Mouse (Mus musculus) liver, embryonic 14 days (tissue): Measurements from ENCODE around the gene Smarcd2. TPM values are rescaled to one million over a fixed set of nuclear protein-coding genes. Genes with fewer than 3 reads are reported as not detected.

Source experiments
- polyA plus RNA-seq: library from polyadenylated mRNA; depleted of rRNA; stranded (reverse); fragments of >200 nt; gene quantifications from 2 replicates; pipeline ENCODE4 v1.2.3, GENCODE M21; 2012; rRNA removed

Gene Smarcd2
- 34.1 and 35.7 TPM in 2 replicates for polyA plus RNA-seq

GRCm38 (mm10) chr11:106272644-106273310 is at the start of gene Smarcd2:
Gene Smarcd2 (minus strand): TSS chr11:106272972.

DNA sequence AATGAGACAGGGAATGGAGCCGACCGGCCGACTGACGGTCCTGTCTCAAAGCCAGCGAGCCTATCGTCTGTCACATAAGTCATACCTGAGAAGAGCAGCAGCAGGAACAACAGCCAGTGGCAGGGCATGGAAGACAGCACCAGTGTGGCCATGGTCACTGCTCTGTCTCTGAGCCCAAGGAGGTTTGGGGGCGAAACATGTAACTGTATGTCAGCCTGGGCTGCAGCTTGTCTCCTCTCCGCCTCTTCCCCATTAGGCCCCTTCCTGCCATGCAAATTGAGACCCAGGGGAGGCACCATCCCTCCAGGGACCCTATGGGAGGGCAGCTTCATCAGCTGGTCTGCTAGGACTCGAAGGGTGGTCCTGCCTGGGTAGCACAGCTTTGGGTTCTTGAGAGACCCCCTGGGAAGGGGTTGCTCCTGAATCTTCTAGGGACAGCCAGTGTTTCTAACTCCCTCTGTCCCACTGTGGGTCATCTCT is 41.6 kb upstream of the Smarcd2 start, which contains the start of gene Cd79b:
Gene Cd79b (minus strand): TSS at position 430 of the 480 bp plus-strand sequence.

GRCm38 (mm10) chr11:106301765-106302164 is 29.0 kb upstream of the Smarcd2 start, which contains the start of gene Gh:
Gene Gh (minus strand): TSS chr11:106301865.

DNA sequence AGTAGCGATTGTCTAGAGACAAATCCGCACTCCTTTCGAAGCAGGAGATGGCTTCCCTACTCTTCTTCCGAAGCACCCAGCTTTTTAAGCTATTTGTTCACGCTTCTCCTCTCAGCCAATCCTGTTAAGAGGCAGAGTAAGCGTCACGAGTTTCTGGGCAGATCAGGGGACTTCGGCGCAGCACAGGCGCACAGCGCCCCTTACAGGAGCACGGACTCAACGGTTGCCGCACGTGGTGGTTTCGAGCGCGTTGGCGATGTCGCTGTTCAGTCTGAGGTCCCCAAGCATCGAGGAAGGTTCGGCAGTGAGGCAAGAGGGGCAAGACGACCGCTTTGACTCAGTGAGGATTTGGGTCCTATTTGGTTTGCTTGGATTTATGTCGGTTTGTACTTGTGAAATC is 3.7 kb upstream of the Smarcd2 start, which contains the start of gene Tcam1:
Gene Tcam1 (plus strand): TSS at position 219 of the 400 bp plus-strand sequence.

GRCm38 (mm10) chr11:106255685-106256451 is 16.9 kb downstream of the Smarcd2 start, which contains the start of the genes Ftsj3 and Psmc5:
Gene Ftsj3 (minus strand): TSS chr11:106256079.
Gene Psmc5 (plus strand): TSS chr11:106256154.

DNA sequence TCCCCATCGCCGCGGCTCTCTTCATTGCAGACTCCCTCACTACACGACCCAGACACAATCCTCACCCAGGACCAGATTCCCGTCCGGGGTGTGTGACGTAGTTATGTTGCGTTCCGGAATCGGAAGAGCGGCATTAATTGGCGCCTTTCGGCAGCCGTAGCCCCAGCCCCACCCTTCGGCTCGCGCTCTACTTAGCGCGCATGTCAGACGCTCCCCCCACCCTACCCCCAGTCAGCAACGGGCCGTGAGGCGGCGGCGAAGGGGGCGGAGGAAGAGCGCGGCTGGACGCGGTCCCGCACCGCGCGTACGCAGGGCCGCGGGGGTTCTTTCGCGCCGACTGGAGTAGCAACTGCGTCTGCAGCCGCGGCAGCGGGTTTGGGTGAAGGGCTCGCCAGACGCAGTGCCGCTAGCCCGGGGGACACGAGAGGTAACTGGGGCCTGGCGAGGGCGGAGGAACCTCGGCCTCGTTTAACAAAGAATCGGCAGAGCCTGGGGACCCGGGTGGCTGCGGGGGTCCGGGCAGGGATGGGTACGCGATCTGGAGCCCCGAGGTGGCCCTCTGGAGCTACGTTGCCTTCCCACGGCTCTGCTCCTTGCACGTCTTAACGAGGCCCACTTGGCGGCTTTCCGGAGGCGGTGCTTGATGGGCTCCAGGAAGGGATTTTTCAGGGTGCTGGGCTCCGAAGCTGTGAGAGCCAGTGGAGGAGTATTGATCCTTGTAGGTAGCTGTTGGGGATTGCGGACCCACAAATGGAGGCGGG is 55.9 kb downstream of the Smarcd2 start, which contains the start of gene Ddx42:
Gene Ddx42 (plus strand): TSS at position 197 of the 761 bp plus-strand sequence.

DNA sequence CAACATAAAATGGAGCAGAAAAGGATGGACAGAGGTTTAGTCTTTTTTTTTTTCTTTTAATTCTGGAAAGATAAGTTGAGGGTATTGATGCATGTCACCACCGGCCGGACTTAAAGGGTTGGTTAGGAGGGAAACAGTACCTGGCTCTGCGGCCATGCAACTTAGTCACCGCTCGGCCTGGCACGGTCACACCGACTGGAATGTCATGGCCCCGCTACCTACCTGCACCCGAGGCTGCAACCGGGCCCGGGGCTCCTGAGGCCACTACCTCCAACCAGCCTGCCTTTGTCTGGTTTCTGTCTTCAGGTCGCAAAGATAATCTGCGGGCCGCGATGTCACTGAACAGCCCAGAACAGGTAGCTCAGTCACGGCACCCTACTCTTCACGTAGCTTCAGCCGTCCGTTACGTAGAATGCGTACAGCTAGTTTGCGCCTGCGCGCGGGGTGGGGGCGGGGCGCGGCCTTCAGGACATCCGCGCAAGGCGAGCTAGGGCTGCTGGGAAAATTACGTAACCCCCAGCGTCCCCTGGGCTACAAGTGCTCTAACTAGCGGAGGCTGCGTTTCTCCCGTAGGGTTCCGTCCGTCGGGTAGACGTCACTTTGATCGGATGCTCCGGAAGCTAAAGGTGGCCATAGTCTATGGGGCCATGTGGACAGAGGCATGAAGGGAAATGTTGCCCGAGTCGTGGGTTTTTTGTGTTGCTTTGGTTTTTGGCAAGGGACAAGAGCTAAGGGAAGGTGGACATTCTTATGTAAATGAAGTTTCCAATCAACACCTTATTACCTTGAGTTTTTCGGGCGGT is 56.6 kb downstream of the Smarcd2 start, which contains the start of gene Ccdc47:
Gene Ccdc47 (minus strand): TSS at position 418 of the 803 bp plus-strand sequence.

Other genes starting within 250 kb of the Smarcd2 start
- 15.1 and 16.7 TPM in 2 replicates for gene Dcaf7, start 236.1 kb downstream of the Smarcd2 start, polyA plus RNA-seq
- gene Taco1, start 206.9 kb downstream of the Smarcd2 start, polyA plus RNA-seq = 9.1 and 9.6 TPM in 2 replicates
- 5.1 and 6.2 TPM in 2 replicates for gene Map3k3, start 188.4 kb downstream of the Smarcd2 start, polyA plus RNA-seq
- gene Gm10840, start 112.1 kb downstream of the Smarcd2 start, polyA plus RNA-seq = not detected in 2 replicates
- gene Limd2, start 112.1 kb downstream of the Smarcd2 start, polyA plus RNA-seq = 23.6 and 28.2 TPM in 2 replicates
- 8.8 and 10.2 TPM in 2 replicates for gene Strada, start 70.8 kb downstream of the Smarcd2 start, polyA plus RNA-seq
- 21.0 and 21.5 TPM in 2 replicates for gene Ccdc47, start 56.6 kb downstream of the Smarcd2 start, polyA plus RNA-seq
- gene Ddx42, start 56.0 kb downstream of the Smarcd2 start, polyA plus RNA-seq = 15.8 and 16.0 TPM in 2 replicates
- gene Ftsj3, start 16.9 kb downstream of the Smarcd2 start, polyA plus RNA-seq = 29.7 and 30.8 TPM in 2 replicates
- 120 and 129 TPM in 2 replicates for gene Psmc5, start 16.8 kb downstream of the Smarcd2 start, polyA plus RNA-seq
- 0.15 and 0.16 TPM in 2 replicates for gene Tcam1, start 3.7 kb upstream of the Smarcd2 start, polyA plus RNA-seq
- gene Gh, start 28.9 kb upstream of the Smarcd2 start, polyA plus RNA-seq = 0.03 TPM in 1 of 2 replicates, not detected in the other
- gene Cd79b, start 41.8 kb upstream of the Smarcd2 start, polyA plus RNA-seq = 2.7 and 4.1 TPM in 2 replicates
- 0.01 and 0.03 TPM in 2 replicates for gene Scn4a, start 80.3 kb upstream of the Smarcd2 start, polyA plus RNA-seq
- not detected in 2 replicates for gene Prr29, start 92.5 kb upstream of the Smarcd2 start, polyA plus RNA-seq
- 11.7 and 15.2 TPM in 2 replicates for gene Icam2, start 115.1 kb upstream of the Smarcd2 start, polyA plus RNA-seq
- gene Ern1, start 214.9 kb upstream of the Smarcd2 start, polyA plus RNA-seq = 4.4 and 5.1 TPM in 2 replicates